Mouse (Mus musculus): ENCODE measurements at regions not wholly inside any gene's neighbourhood (a gene's known extent, or its start where the extent isn't known, plus 50 kb on each side); places are given as distances from the start of the nearest gene placed in this dataset.
A peak's percentile ranks its signal among the peaks of the same experiment; 100 is the strongest.

DNA sequence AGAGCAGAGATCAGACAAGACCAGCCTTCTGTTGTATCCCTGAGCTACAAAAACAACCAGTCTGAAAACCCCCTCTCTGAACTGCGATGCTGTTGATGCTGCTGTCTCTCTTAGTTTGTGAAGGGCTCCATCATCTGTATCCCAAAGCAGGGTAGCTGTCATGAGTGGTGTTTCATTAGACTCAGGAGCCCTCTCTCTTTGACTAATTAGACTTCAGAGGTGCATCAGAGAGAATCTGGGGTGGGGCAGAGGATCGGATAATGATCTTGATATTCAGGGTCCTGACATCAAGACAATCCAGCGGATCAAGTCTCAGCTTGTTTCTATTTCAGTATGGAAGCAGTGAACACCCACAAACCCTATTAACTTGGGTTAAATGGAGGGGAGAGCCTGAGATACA is 70.6 kb upstream of the Slc24a4 start:
- DNase-seq (ENCODE audit: low read depth, low spot score), result no peak

DNA sequence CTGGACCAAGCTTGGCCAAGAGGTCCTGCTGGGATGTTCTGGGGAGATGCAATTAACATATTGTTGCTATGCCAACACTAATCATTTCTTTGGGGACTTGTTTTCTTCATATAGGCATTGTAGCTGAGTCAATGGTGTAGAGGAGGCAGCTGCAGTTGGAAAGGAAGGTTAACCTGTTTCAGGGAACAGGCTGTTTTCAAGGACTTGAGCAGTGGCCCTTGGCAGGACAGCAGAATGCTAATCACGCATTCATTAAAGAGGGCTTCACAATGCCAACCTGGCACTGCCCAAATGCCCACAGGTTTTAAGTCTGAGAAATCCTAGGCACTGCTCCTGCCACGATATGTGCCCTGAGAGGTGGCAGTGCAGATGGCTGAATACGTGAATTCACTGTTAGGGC is 70.1 kb upstream of the Slc24a4 start:
- DNase-seq (ENCODE audit: low read depth, low spot score), result no peak

DNA sequence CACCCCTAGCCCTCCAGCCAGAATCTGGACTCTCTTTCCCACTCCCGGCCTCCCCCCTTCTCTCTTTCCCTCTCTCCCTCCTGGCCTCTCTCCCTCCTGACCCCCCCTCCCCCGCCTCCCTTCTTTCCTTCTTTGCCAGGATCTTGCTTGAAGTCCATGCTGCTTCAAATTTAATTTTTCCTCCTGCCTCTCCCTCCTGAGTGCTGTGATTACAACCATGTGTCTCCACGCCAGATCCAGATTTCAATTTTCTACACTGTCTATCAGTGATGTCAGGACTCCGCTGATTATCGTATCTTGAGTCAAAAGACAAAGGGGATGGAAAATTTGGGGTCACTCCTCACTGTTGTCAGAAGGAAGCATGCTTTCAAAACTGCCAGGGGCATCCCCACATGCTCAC is 67.4 kb upstream of the Slc24a4 start:
- DNase-seq (ENCODE audit: low read depth, low spot score), result no peak

DNA sequence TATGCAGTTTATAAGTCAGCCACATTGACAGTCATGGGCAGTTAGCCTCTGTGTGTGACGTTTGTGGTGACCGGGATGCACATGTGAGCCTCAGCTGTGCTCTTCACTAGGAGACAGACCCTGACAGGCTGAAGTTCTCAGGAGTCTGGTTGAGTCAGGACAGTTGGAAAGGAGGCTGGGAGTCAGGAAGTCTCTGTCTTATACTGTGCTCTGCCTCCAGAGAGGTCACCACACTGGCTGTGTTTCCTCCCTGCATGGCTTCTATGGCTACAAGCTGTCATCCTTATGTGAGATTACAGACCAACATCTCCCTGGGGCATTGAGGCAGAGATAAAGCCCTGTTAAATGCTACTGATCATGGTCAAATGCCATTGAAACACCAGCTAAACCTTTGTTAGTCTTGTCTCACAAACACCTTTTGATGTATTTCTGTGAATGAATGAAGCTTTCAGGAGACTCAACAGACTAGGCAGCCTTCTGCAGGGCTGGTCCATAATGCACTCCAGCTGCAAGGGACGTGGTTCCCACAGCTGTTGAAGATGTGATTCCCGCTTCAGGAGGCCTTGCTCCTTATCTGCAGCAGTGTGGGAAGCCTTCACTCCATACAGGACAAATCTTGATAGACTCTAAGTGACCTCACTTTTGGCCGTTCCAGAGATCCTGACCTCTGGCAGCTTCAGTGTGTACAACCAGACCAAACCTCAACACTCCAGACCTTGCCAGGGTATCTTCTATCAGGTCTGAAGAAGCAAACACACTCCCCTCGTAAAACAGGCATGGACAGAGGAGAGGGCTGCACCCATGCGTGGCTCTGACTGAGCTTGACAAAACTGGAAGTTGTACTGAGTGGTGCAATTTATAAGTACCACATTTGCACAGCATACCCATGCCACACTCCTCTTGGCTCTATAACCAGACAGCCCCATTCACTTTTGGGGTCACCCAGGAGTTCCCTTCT is 66.6 kb upstream of the Slc24a4 start:
- DNase-seq (ENCODE audit: low read depth, low spot score), result no peak

DNA sequence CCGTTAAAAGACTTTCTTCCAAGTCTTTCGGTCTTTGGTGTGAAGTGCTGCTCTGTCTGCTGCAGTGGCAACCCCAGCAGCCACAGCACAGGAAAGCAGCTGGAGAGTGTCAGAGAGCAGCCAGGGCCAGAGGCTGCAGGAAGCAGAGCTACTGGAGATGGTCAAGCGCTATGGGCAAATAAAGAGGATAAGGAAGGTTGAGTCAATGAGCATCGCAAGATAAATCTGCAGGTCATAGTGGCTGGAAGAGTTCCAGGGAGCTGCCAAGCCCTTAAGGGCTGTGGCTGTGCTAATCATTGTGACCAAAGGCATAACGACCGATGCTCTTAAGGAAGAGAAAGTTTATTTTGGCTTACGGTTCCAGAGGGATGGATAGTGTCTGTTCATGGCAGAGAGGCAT is 65.9 kb upstream of the Slc24a4 start:
- no peak for DNase-seq (ENCODE audit: low read depth, low spot score)

DNA sequence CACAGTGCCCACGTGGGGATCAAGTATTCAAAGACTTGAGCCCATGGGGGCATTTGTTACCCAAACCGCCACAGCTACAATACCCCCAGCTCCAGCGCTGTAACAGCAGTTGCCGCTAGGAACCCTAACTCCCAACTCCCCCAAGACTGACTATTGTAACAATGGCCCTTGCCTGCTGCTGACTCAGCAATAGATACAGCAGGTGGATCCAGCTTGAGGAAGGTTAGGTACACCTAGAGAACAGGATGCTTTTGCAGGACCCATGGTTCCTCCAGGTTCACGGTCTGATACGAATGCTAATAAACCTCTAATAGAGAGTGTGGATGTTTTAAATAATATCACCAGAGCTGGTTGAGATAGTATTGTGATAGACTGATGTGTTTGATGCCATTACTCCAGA is 65.3 kb upstream of the Slc24a4 start:
- no peak for DNase-seq (ENCODE audit: low read depth, low spot score)

DNA sequence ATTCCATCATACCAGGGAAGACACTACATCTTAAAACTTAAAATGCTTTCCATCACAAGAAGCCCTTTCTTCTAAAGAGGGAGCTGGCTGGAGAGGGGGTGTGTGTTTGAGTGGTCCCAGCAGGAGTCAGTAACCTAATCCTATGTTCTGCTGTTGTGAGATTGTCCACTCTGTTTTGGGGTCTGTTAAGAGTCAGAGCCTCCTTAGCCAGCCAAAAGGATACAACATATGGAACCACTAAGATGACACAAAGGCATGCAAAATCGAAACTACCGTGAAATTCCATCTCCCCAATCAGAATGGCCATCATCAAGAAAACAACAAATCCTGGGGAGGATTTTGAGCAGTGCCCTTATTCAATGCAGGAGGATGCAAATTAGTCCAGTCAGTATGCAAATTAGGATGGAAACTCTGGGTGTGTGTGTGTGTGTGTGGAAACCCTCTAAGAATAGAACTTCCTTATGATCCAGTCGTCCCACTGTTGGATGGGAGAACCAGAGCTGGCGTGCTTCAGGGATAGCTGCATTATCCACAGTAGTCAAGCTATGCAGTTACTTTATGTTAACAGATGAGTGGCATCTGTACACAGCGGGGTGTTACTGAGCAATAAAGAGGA is 63.7 kb upstream of the Slc24a4 start:
- DNase-seq (ENCODE audit: low read depth, low spot score), result peak; percentile 52

DNA sequence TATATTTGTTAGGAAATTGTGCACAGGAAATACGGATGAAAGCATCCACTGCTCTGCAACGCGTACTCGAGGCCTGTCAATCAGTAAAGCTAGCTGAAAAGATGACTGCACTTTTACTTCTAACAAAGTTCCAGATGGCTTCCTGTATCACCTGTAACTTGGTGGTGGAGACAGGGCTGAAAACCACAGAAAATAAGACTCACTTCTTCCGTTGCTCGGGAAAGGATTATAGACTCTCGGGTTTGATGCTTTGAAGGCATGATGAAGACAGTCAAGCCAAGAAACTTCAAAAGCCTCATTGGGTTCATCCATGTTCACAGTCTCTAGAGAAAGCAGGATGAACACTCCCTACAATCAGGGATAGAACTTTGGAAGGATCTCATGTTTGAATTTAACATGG is 60.8 kb upstream of the Slc24a4 start:
- no peak for DNase-seq (ENCODE audit: low read depth, low spot score)

DNA sequence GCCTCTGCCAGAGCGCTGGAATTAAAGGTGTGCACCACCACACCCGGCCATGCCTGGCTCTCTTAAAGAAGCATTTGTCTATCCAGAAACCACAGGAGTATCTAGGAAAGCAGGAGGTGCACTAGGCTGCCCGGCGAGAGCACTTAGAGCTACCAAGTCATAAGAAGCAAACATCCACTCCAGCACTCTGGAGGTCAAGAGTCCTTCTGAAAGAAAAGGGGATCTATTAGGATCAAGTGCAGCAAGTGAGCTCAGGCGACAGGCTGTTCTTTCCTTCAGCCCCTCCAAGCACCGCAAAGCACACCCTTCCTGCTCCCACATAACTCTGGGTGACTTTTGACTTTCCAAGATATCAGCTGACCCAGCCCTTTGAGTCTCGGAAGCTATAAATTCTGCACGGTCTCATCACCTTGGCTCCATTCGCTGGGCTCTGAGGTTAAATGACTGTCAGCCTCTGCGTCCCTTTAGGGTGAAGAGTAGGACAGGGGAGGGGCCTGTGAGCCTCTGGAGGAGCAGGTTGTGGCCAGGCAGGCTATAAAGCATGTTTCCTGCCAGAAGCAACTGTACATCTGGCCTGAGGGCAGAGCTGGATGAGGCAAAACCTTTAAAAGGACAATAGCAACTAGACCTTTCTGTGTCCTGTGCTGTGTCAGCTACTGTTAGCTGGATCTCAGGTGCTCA is 58.9 kb upstream of the Slc24a4 start:
- no peak for DNase-seq (ENCODE audit: low read depth, low spot score)

DNA sequence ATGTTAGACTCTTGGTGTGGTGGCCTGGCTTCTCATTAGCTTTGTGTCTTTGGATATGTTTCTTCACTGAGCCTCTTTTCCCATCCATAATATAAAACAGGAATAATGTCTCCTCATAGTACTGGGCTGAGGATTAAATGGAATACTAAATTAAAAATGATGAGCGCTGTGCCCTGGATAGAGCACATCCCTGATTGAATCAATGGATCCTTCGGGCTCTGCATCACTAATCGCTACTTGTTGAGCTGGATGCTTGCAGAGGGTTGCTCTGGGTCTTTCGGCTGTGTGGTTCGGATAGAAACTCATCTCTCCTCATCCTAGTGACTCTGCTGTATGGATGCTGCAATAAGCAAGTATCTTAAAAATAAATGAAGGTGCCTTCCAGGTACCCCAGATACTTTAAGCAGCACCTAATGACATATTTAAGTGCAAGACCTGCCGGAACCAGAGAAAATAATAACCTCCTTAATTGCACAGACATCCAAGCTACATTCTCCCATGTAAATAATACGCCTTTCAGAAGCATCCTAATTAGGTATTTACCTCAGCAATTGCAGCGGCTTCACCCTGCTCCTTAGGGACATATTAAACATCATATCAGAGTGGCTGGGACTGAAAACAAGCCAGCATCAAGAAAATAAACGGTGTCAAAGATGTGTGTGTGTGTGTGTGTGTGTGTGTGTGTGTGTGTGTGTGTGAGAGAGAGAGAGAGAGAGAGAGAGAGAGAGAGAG is 56.5 kb upstream of the Slc24a4 start:
- no peak for DNase-seq (ENCODE audit: low read depth, low spot score)

DNA sequence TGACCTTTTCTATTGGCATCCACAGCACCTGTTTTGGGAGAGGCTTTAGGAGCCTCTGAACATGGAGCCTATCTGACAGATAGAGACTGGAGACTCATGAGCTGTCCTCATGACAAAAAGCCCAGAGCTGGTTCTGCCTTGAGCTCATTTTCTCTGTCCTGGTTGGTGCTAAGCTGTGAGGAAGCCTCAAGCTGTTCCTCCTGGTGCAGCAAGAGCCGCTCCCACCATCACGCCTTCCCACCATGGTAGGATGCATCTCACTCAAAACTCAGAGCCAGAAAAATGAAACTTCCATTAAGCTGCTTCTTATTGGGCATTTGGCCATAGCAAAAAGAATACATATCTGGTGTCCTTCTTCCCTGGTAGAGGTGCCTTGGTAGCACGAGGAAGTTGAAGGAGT is 55.0 kb upstream of the Slc24a4 start:
- DNase-seq (ENCODE audit: low read depth, low spot score), result peak; percentile 46

DNA sequence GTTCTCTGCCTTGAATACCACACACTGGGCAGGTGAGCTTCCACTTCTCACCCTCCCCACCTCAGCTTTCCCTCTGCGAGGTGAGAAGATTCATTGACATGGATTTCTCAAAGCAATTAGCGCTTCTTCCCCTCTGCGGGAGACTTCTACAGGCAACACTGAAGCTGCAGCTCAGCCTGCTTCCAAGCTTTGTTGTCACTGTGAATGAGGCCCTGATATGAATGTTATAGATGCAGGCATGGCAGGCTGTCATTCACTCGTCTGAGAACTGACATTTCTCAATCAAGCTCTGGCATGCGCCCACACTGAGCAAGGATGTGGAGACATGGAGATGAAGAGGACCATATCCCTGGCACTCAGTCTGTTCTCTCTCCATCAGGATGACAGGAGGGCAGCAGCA is 52.2 kb upstream of the Slc24a4 start:
- no peak for DNase-seq (ENCODE audit: low read depth, low spot score)

All from telencephalon, adult 2 months (tissue).